Mouse (Mus musculus) limb, embryonic 15.5 days (tissue): ENCODE measurements at regions not wholly inside any gene's neighbourhood (a gene's known extent, or its start where the extent isn't known, plus 50 kb on each side); places are given as distances from the start of the nearest gene placed in this dataset.

ENCODE experiments used
- ATAC-seq: fragments of 200-750 bp; cut with Nextera tagmentation; 2 replicates; pipeline ENCODE4 v1.8.0; 2017; ENCODE audit warnings: low read depth, moderate TSS enrichment; ENCODE audit not compliant: insufficient number of reproducible peaks, low FRiP score, low TSS enrichment
- H3K27ac ChIP-seq: fragments of 300-500 bp; sonication (generic); 2 replicates; pipeline ENCODE4 v1.5.1; 2015; ENCODE audit warnings: moderate library complexity, mild to moderate bottlenecking, inconsistent platforms
- H3K27me3 ChIP-seq: fragments of 300-500 bp; sonication (generic); 2 replicates; pipeline ENCODE4 v1.6.1; 2015; ENCODE audit warnings: inconsistent platforms
- H3K36me3 ChIP-seq: fragments of 300-500 bp; sonication (generic); 2 replicates; pipeline ENCODE4 v1.6.1; 2015; ENCODE audit warnings: inconsistent platforms
- H3K4me1 ChIP-seq: fragments of 300-500 bp; sonication (generic); 2 replicates; pipeline ENCODE4 v1.6.1; 2015; ENCODE audit warnings: inconsistent platforms
- H3K4me2 ChIP-seq: fragments of 300-500 bp; sonication (generic); 2 replicates; pipeline ENCODE4 v1.6.1; 2015; ENCODE audit warnings: mild to moderate bottlenecking, inconsistent platforms
- H3K4me3 ChIP-seq: fragments of 300-500 bp; sonication (generic); 2 replicates; pipeline ENCODE4 v1.5.1; 2015; ENCODE audit warnings: mild to moderate bottlenecking, inconsistent platforms
- H3K9ac ChIP-seq: fragments of 300-500 bp; sonication (generic); 2 replicates; pipeline ENCODE4 v1.6.1; 2015; ENCODE audit warnings: inconsistent platforms
- H3K9me3 ChIP-seq: fragments of 300-500 bp; sonication (generic); 2 replicates; pipeline ENCODE4 v1.6.1; 2016; ENCODE audit warnings: inconsistent platforms
- WGBS: fragments of 180-500 bp; shearing (Covaris S2); methylation state at CpG from one replicate; pipeline ENCODE4 v1.1.7; 2015; 5-methylcytosine and 5-hydroxymethylcytosine counted together

GRCm38 (mm10) chr6:89249303-89249702 is 113.1 kb downstream of the Plxna1 start:
- Histone ChIP-seq H3K4me2 (no peak overlapping the region), H3K27me3 (0 out of 2 replicates have a peak, but pooled peaks cover 3% of the 10 kb centered on the region), H3K4me1 (no peaks in the 10 kb centered on the region), H3K4me3 (no peak overlapping the region), H3K27ac (no peak overlapping the region), H3K9me3 (no peaks in the 10 kb centered on the region), H3K9ac (no peak overlapping the region), H3K36me3 (no peaks in the 10 kb centered on the region)
- no peak for ATAC-seq
- WGBS = 71% methylated on average over 8 of the region's 8 CpGs

- ATAC-seq = no peak
- Histone ChIP-seq H3K9me3 (no peaks in the 10 kb centered on the region), H3K9ac (no peak overlapping the region), H3K4me1 (no peaks in the 10 kb centered on the region), H3K27me3 (no peaks in the 10 kb centered on the region), H3K4me3 (no peak overlapping the region), H3K27ac (no peak overlapping the region), H3K36me3 (no peaks in the 10 kb centered on the region), H3K4me2 (no peak overlapping the region)
- WGBS = 68% methylated on average over 4 of the region's 4 CpGs
These were observed 110.8 kb downstream of the Plxna1 start for GRCm38 (mm10) chr6:89251641-89252040.

GRCm38 (mm10) chr6:89256022-89256421 is 106.4 kb downstream of the Plxna1 start:
- Histone ChIP-seq H3K36me3 (no peaks in the 10 kb centered on the region), H3K4me1 (no peaks in the 10 kb centered on the region), H3K4me2 (no peak overlapping the region), H3K27ac (no peak overlapping the region), H3K9ac (no peak overlapping the region), H3K4me3 (no peak overlapping the region), H3K9me3 (no peaks in the 10 kb centered on the region), H3K27me3 (no peaks in the 10 kb centered on the region)
- 37% methylated on average over 4 of the region's 4 CpGs for WGBS
- no peak for ATAC-seq

GRCm38 (mm10) chr6:89256630-89257292 is 105.7 kb downstream of the Plxna1 start:
- H3K9ac ChIP-seq = no peak overlapping the region
- H3K4me2 ChIP-seq = no peak overlapping the region
- H3K27ac ChIP-seq = no peak overlapping the region
- no peak for ATAC-seq
- H3K9me3 ChIP-seq = no peaks in the 10 kb centered on the region
- H3K27me3 ChIP-seq = no peaks in the 10 kb centered on the region
- no peaks in the 10 kb centered on the region for H3K36me3 ChIP-seq
- 66% methylated on average over 8 of the region's 8 CpGs for WGBS
- H3K4me1 ChIP-seq = no peaks in the 10 kb centered on the region
- H3K4me3 ChIP-seq = no peak overlapping the region

- WGBS = 77% methylated on average over 6 of the region's 6 CpGs
- H3K4me3 ChIP-seq = no peak overlapping the region
- H3K27me3 ChIP-seq = no peaks in the 10 kb centered on the region
- no peaks in the 10 kb centered on the region for H3K4me1 ChIP-seq
- no peaks in the 10 kb centered on the region for H3K9me3 ChIP-seq
- no peak overlapping the region for H3K27ac ChIP-seq
- ATAC-seq = no peak
- H3K4me2 ChIP-seq = no peak overlapping the region
- H3K36me3 ChIP-seq = no peaks in the 10 kb centered on the region
- no peak overlapping the region for H3K9ac ChIP-seq
These were observed 105.0 kb downstream of the Plxna1 start for GRCm38 (mm10) chr6:89257416-89257815.

GRCm38 (mm10) chr6:89258140-89258539 is 104.3 kb downstream of the Plxna1 start:
- Histone ChIP-seq H3K36me3 (no peaks in the 10 kb centered on the region), H3K9ac (no peak overlapping the region), H3K4me3 (no peak overlapping the region), H3K27me3 (no peaks in the 10 kb centered on the region), H3K27ac (no peak overlapping the region), H3K9me3 (no peaks in the 10 kb centered on the region), H3K4me2 (no peak overlapping the region), H3K4me1 (no peaks in the 10 kb centered on the region)
- 82% methylated on average over 4 of the region's 4 CpGs for WGBS
- no peak for ATAC-seq

- Histone ChIP-seq H3K4me3 (no peak overlapping the region), H3K9me3 (no peaks in the 10 kb centered on the region), H3K27me3 (no peaks in the 10 kb centered on the region), H3K27ac (no peak overlapping the region), H3K9ac (no peak overlapping the region), H3K4me1 (no peaks in the 10 kb centered on the region), H3K4me2 (no peak overlapping the region), H3K36me3 (no peaks in the 10 kb centered on the region)
- ATAC-seq = no peak
- WGBS = 73% methylated on average over 11 of the region's 11 CpGs
These were observed 102.9 kb downstream of the Plxna1 start for GRCm38 (mm10) chr6:89259406-89259994.

- H3K9ac ChIP-seq = no peak overlapping the region
- no peaks in the 10 kb centered on the region for H3K4me1 ChIP-seq
- no peaks in the 10 kb centered on the region for H3K27me3 ChIP-seq
- H3K9me3 ChIP-seq = no peaks in the 10 kb centered on the region
- no peak overlapping the region for H3K4me3 ChIP-seq
- no peak overlapping the region for H3K4me2 ChIP-seq
- WGBS = 67% methylated on average over 4 of the region's 4 CpGs
- ATAC-seq = no peak
- no peak overlapping the region for H3K27ac ChIP-seq
- no peaks in the 10 kb centered on the region for H3K36me3 ChIP-seq
These were observed 99.5 kb downstream of the Plxna1 start for GRCm38 (mm10) chr6:89262958-89263357.

- Histone ChIP-seq H3K9me3 (no peaks in the 10 kb centered on the region), H3K36me3 (no peaks in the 10 kb centered on the region), H3K4me3 (no peak overlapping the region), H3K27me3 (no peaks in the 10 kb centered on the region), H3K27ac (no peak overlapping the region), H3K9ac (no peak overlapping the region), H3K4me2 (no peak overlapping the region), H3K4me1 (no peaks in the 10 kb centered on the region)
- no peak for ATAC-seq
- WGBS = 70% methylated on average over 3 of the region's 3 CpGs
These were observed 97.1 kb downstream of the Plxna1 start for GRCm38 (mm10) chr6:89265296-89265695.
